Mouse (Mus musculus) testis, adult 2 months (tissue): ENCODE results near the gene Trim46. TPM values are rescaled to one million over a fixed set of nuclear protein-coding genes. Genes with fewer than 3 reads are reported as not detected.
"Not testable (repeated sequence)": the region's sequence is repeated elsewhere in the genome, so short reads cannot be mapped to it uniquely, and the experiment has no call there.

Source experiments
- H3K27ac ChIP-seq: fragments of 200-500 bp; 2 replicates; pipeline ENCODE4 v1.5.1; 2012; ENCODE audit warnings: low read depth, low read length; ENCODE audit not compliant: control insufficient read depth, insufficient read depth
- H3K27me3 ChIP-seq: fragments of 200-500 bp; 2 replicates; pipeline ENCODE4 v1.6.1; 2012; ENCODE audit warnings: mild to moderate bottlenecking, low read length, moderate library complexity; ENCODE audit not compliant: control insufficient read depth, insufficient read depth
- H3K36me3 ChIP-seq: fragments of 200-500 bp; 2 replicates; pipeline ENCODE4 v1.6.1; 2012; ENCODE audit warnings: mild to moderate bottlenecking, low read length; ENCODE audit not compliant: control insufficient read depth, insufficient read depth
- H3K4me1 ChIP-seq: fragments of 200-500 bp; 2 replicates; pipeline ENCODE4 v1.6.1; 2012; ENCODE audit warnings: low read length; ENCODE audit not compliant: control insufficient read depth, insufficient read depth
- H3K4me3 ChIP-seq: fragments of 200-500 bp; 2 replicates; pipeline ENCODE4 v1.5.1; 2012; ENCODE audit warnings: low read depth, mild to moderate bottlenecking, low read length, moderate library complexity, mixed read lengths; ENCODE audit not compliant: control insufficient read depth
- CTCF ChIP-seq: fragments of 200-500 bp; IDR thresholded peaks from 2 replicates; pipeline ENCODE4 v1.5.1; 2012; ENCODE audit warnings: low read depth, mild to moderate bottlenecking, inconsistent platforms, low read length, moderate library complexity; ENCODE audit not compliant: control insufficient read depth, insufficient read depth, insufficient replicate concordance
- POLR2A ChIP-seq: fragments of 200-500 bp; IDR thresholded peaks from 2 replicates; pipeline ENCODE4 v1.6.1; 2012; ENCODE audit warnings: low read depth, mild to moderate bottlenecking, inconsistent platforms, low read length, moderate library complexity; ENCODE audit not compliant: control insufficient read depth
- polyA plus RNA-seq: library from polyadenylated mRNA; depleted of rRNA; stranded (reverse); fragments of >200 nt; gene quantifications from 2 replicates; pipeline ENCODE4 v1.2.3, GENCODE M21; 2012

Gene Trim46
- polyA plus RNA-seq, 1 experiment: 27.9 TPM

DNA sequence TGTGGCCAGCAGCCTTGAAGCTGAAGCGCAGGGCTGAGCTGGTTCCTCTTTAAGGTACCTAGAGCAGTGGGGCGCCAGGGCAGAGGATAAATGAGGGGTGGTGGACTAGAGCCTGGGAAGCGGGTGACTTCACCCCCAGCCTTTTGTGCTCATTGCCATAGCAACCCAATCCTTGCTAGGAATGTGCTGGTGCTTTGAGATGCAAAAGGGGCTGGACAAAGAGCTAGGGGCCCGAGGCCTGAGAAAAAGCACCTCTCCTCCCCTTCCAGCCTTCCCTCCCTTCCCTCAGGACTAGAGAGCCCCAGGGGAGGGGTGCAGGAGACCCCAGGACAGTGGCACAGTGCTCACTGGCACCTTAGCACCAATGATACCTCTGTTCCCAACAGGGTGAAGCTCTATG lies 20.2 kb downstream of the Trim46 start:
- Histone ChIP-seq H3K36me3 (no peaks in the 10 kb centered on the region; the same call in 1 of the 2 replicates), H3K4me3 (peak overlapping the region; percentile 89), H3K4me1 (peaks cover 20% of the 10 kb centered on the region), H3K27me3 (no peaks in the 10 kb centered on the region), H3K27ac (no peak overlapping the region; the same call in 1 of the 2 replicates)
- TF ChIP-seq POLR2A: no peak
- TF ChIP-seq CTCF: no peak

GRCm38 (mm10) chr3:89225321-89225815 lies 20.7 kb downstream of the Trim46 start:
- H3K27ac ChIP-seq: no peak overlapping the region; the same call in 1 of the 2 replicates
- no peaks in the 10 kb centered on the region; the same call in 1 of the 2 replicates for H3K36me3 ChIP-seq

DNA sequence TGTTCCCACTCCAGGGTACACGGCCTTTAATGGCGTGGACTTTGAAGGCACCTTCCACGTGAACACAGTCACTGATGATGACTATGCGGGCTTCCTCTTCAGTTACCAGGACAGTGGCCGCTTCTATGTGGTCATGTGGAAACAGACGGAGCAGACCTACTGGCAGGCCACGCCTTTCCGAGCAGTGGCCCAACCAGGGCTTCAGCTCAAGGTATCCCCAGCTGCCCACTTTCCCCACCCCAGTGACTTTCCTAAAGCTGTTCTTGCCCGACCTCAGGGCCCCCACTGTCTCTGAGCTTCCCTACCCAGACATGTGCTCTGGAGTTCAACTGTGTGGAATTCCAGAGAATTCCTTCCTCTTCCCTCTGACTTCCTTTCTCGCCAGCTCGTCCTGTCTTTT lies 21.3 kb downstream of the Trim46 start:
- peaks cover 20% of the 10 kb centered on the region for H3K4me1 ChIP-seq
- H3K27ac ChIP-seq: no peak overlapping the region
- no peaks in the 10 kb centered on the region; the same call in 1 of the 2 replicates for H3K36me3 ChIP-seq
- no peak for TF ChIP-seq CTCF
- TF ChIP-seq POLR2A: no peak
- peak overlapping the region; percentile 89 for H3K4me3 ChIP-seq
- no peaks in the 10 kb centered on the region for H3K27me3 ChIP-seq

More at GRCm38 (mm10) chr3:89225321-89225815, 20.7 kb downstream of the Trim46 start:
- Histone ChIP-seq H3K4me1 (peaks cover 20% of the 10 kb centered on the region), H3K4me3 (peak overlapping the region; percentile 89), H3K27me3 (no peaks in the 10 kb centered on the region)
- TF ChIP-seq CTCF: no peak
- no peak for TF ChIP-seq POLR2A

DNA sequence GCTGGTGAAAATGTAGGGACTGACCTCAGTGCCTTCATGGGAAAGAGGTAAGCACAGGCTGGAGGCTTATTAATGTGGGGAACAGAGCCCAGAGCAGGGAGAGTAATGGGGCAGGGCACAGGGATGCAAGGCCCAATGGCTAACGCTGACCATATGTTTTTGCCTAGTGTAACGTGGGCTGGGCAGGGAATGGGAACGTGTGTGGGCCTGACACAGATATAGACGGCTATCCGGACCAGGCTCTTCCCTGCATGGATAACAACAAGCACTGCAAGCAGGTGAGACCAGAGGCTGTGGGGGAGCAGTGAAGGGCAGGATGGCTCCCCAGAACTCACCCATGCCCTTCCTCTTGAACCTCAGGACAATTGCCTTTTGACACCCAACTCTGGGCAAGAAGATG lies 24.9 kb downstream of the Trim46 start:
- Histone ChIP-seq H3K27me3 (no peaks in the 10 kb centered on the region), H3K27ac (no peak overlapping the region), H3K4me3 (no peak overlapping the region), H3K36me3 (no peaks in the 10 kb centered on the region; the same call in 1 of the 2 replicates), H3K4me1 (peaks cover 4% of the 10 kb centered on the region)
- TF ChIP-seq CTCF: no peak
- TF ChIP-seq POLR2A: no peak

DNA sequence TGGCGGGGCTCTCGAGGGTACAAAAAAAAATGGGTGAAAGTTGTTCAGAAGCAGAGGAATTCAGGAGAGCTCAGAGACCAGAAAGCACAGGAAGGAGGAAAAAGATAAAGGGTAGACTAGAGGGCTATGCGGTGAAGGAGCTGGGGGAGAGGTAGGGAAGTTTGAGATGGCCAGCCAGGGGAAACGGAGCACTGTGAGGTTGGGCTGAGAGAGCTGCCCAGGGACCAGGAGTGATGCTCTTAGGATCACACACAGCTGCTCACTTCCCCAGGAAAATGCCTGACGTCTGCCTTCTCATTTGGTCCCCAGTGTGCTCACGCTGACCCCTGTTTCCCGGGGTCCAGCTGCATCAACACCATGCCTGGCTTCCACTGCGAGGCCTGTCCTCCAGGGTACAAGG lies 26.6 kb downstream of the Trim46 start:
- Histone ChIP-seq H3K27ac (no peak overlapping the region), H3K4me1 (peaks cover 13% of the 10 kb centered on the region)
- TF ChIP-seq POLR2A: no peak
- TF ChIP-seq CTCF: no peak

DNA sequence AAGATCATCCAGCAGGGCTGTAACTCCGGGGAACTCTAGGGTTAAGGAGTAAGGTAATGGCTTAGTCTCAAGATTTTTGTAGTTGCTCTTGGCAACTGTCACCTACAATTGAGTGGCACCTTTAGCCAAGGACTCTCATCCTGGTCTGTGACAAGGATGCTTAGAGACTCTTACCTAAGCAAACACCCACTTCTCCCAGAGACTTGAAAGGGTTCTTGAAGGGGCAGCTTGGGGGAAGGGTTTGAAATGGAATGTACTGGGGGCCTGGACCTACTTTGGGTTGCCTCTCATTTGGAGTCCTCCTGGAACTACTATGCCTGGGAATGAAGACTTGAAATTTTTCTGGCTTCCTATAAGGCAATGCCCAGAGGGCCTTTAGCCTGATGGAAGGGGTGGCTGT lies 27.8 kb downstream of the Trim46 start:
- H3K27me3 ChIP-seq: no peaks in the 10 kb centered on the region
- no peaks in the 10 kb centered on the region; the same call in 1 of the 2 replicates for H3K36me3 ChIP-seq
- no peak for TF ChIP-seq POLR2A
- TF ChIP-seq CTCF: no peak
- H3K4me1 ChIP-seq: peaks cover 13% of the 10 kb centered on the region
- H3K4me3 ChIP-seq: no peak overlapping the region
- H3K27ac ChIP-seq: no peak overlapping the region

More for the DNA sequence above, 26.6 kb downstream of the Trim46 start:
- no peaks in the 10 kb centered on the region; the same call in 1 of the 2 replicates for H3K36me3 ChIP-seq
- no peak overlapping the region for H3K4me3 ChIP-seq
- no peaks in the 10 kb centered on the region for H3K27me3 ChIP-seq

DNA sequence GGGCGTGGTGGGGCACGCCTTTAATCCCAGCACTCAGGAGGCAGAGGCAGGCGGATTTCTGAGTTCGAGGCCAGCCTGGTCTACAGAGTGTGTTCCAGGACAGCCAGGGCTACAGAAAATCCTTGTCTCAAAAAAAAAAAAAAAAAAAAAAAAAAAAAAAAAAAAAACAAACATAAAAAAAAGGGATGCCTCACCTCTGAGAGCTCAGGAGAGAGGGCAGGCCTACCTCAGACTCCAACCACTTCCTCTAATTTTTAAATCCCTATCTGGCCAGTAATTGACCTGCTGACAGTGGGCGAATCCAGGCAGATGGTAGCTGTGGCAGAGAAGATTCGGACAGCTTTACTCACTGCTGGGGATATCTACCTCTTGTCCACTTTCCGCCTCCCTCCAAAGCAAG lies 29.7 kb downstream of the Trim46 start:
- H3K36me3 ChIP-seq, H3K27me3 ChIP-seq, H3K27ac ChIP-seq: not testable (repeated sequence)
- Histone ChIP-seq H3K4me1 (peaks cover 13% of the 10 kb centered on the region), H3K4me3 (peak overlapping the region; percentile 93)

DNA sequence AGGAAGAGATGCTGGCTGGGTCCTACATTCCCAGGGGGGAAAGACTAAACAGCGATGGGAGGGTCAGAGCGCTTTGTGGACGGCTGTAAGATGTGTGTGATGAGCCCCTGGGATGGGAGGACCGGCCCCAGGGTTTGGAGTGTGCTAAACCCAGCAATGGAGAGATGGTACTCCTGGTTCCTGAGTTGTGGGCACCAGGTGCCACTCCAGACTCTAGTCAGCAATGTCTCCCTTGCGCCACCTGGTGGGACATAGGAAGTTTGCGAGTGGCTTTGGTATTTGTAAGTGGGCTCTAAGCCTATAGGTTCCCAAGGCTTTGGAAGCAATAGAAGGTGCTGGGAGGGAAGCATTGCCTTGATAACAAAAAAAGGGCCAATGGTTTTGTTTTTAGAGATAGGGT lies 30.3 kb downstream of the Trim46 start:
- no peak overlapping the region for H3K27ac ChIP-seq
- TF ChIP-seq CTCF (peak; percentile 74), POLR2A (no peak)

More for the DNA sequence above, 30.3 kb downstream of the Trim46 start:
- Histone ChIP-seq H3K27me3 (no peaks in the 10 kb centered on the region), H3K4me1 (peaks cover 13% of the 10 kb centered on the region), H3K4me3 (peak overlapping the region; percentile 93), H3K36me3 (no peaks in the 10 kb centered on the region)
